Mouse (Mus musculus) thymus, adult 2 months (tissue): Measurements from ENCODE around the gene Tex12. TPM values are rescaled to one million over a fixed set of nuclear protein-coding genes. Genes with fewer than 3 reads are reported as not detected.

ENCODE experiments used
- DNase-seq: peaks from one replicate; pipeline ENCODE4 v3.0.0; 2021
- H3K27ac ChIP-seq: fragments of 200-500 bp; 2 replicates; pipeline ENCODE4 v1.5.1; 2012; ENCODE audit warnings: low read length, control low read depth; ENCODE audit not compliant: control insufficient read depth, insufficient read depth
- H3K27me3 ChIP-seq: fragments of 200-500 bp; 2 replicates; pipeline ENCODE4 v1.6.1; 2012; ENCODE audit warnings: mild to moderate bottlenecking, low read length, moderate library complexity, mixed read lengths; ENCODE audit not compliant: control insufficient read depth, insufficient read depth
- H3K36me3 ChIP-seq: fragments of 200-500 bp; 2 replicates; pipeline ENCODE4 v1.6.1; 2012; ENCODE audit warnings: mild to moderate bottlenecking, low read length, moderate library complexity; ENCODE audit not compliant: control insufficient read depth, insufficient read depth
- H3K4me1 ChIP-seq: fragments of 200-500 bp; replicated peaks from 2 replicates; pipeline ENCODE4 v1.6.1; 2012; ENCODE audit warnings: low read length; ENCODE audit not compliant: control insufficient read depth, insufficient read depth
- H3K4me3 ChIP-seq: fragments of 200-500 bp; 2 replicates; pipeline ENCODE4 v1.5.1; 2012; ENCODE audit warnings: mild to moderate bottlenecking, low read length, control low read depth, moderate library complexity; ENCODE audit not compliant: control insufficient read depth, insufficient read depth
- CTCF ChIP-seq: fragments of 200-500 bp; IDR thresholded peaks from 2 replicates; pipeline ENCODE4 v1.5.1; 2012; ENCODE audit warnings: mild to moderate bottlenecking, control low read depth, low read length, moderate library complexity, borderline replicate concordance; ENCODE audit not compliant: control insufficient read depth, poor library complexity, insufficient read depth; ENCODE audit errors: extremely low read depth
- POLR2A ChIP-seq: fragments of 200-500 bp; IDR thresholded peaks from 2 replicates; pipeline ENCODE4 v1.6.1; 2012; ENCODE audit warnings: mild to moderate bottlenecking, low read length, control low read depth, moderate library complexity; ENCODE audit not compliant: control insufficient read depth, poor library complexity, insufficient read depth; ENCODE audit errors: extremely low read depth
- WGBS: fragments of 180-500 bp; shearing (Covaris S2); methylation state at CpG from one replicate; pipeline ENCODE4 v1.1.7; 2018; 5-methylcytosine and 5-hydroxymethylcytosine counted together
- polyA plus RNA-seq: library from polyadenylated mRNA; depleted of rRNA; stranded (reverse); fragments of >200 nt; gene quantifications from 2 replicates; pipeline ENCODE4 v1.2.3, GENCODE M21; 2012

Gene Tex12
- polyA plus RNA-seq, 1 experiment, result not detected

GRCm38 (mm10) chr9:50540170-50540569 lies 21.0 kb downstream of the Tex12 start:
- no peaks in the 10 kb centered on the region for H3K36me3 ChIP-seq
- no peaks in the 10 kb centered on the region for H3K27me3 ChIP-seq
- WGBS, result 19% methylated on average over 7 of the region's 7 CpGs
- no peak overlapping the region for H3K4me3 ChIP-seq
- DNase-seq, result no peak
- no peak for TF ChIP-seq POLR2A
- no peak for TF ChIP-seq CTCF
- H3K4me1 ChIP-seq, result no peaks in the 10 kb centered on the region
- no peak overlapping the region for H3K27ac ChIP-seq

- Histone ChIP-seq H3K4me1 (peaks cover 3% of the 10 kb centered on the region), H3K27ac (no peak overlapping the region), H3K36me3 (no peaks in the 10 kb centered on the region), H3K27me3 (no peaks in the 10 kb centered on the region), H3K4me3 (no peak overlapping the region)
- 18% methylated on average over 4 of the region's 4 CpGs for WGBS
- no peak for DNase-seq
- no peak for TF ChIP-seq CTCF
- no peak for TF ChIP-seq POLR2A
Observed at GRCm38 (mm10) chr9:50537295-50537694, 23.8 kb downstream of the Tex12 start.

- no peaks in the 10 kb centered on the region for H3K36me3 ChIP-seq
- no peak overlapping the region for H3K27ac ChIP-seq
- H3K4me1 ChIP-seq, result peaks cover 3% of the 10 kb centered on the region
- 74% methylated on average over 7 of the region's 7 CpGs for WGBS
- no peak overlapping the region for H3K4me3 ChIP-seq
- no peaks in the 10 kb centered on the region for H3K27me3 ChIP-seq
- no peak for DNase-seq
- TF ChIP-seq POLR2A (no peak), CTCF (no peak)
Observed at GRCm38 (mm10) chr9:50536603-50537135, 24.5 kb downstream of the Tex12 start.

- no peak overlapping the region for H3K27ac ChIP-seq
- H3K36me3 ChIP-seq, result no peaks in the 10 kb centered on the region
- 65% methylated on average over 5 of the region's 5 CpGs for WGBS
- H3K27me3 ChIP-seq, result no peaks in the 10 kb centered on the region
- TF ChIP-seq CTCF, result no peak
- no peak for TF ChIP-seq POLR2A
- H3K4me1 ChIP-seq, result peaks cover 3% of the 10 kb centered on the region
- H3K4me3 ChIP-seq, result no peak overlapping the region
- DNase-seq, result no peak
Observed at GRCm38 (mm10) chr9:50535930-50536329, 25.2 kb downstream of the Tex12 start.

GRCm38 (mm10) chr9:50533791-50534190 lies 27.3 kb downstream of the Tex12 start:
- Histone ChIP-seq H3K27ac (peak overlapping the region; percentile 97; the same call in 1 of the 2 replicates), H3K4me3 (no peak overlapping the region), H3K36me3 (no peaks in the 10 kb centered on the region), H3K4me1 (peaks cover 3% of the 10 kb centered on the region), H3K27me3 (no peaks in the 10 kb centered on the region)
- no peak for DNase-seq
- TF ChIP-seq CTCF (no peak), POLR2A (no peak)
- 67% methylated on average over 3 of the region's 3 CpGs for WGBS

- DNase-seq, result peak; percentile 67
- peak overlapping the region; percentile 97 for H3K27ac ChIP-seq
- 4% methylated on average over 11 of the region's 11 CpGs for WGBS
- H3K4me3 ChIP-seq, result peak overlapping the region; percentile 42
- no peaks in the 10 kb centered on the region for H3K36me3 ChIP-seq
- H3K27me3 ChIP-seq, result no peaks in the 10 kb centered on the region
- TF ChIP-seq CTCF (no peak), POLR2A (0 out of 2 replicates have a peak, but pooled peaks have one; percentile 32)
- H3K4me1 ChIP-seq, result peaks cover 3% of the 10 kb centered on the region
Observed at GRCm38 (mm10) chr9:50533328-50533727, 27.8 kb downstream of the Tex12 start.

- no peak for TF ChIP-seq POLR2A
- DNase-seq, result peak; percentile 45
- WGBS, result 23% methylated on average over 2 of the region's 2 CpGs
Observed at GRCm38 (mm10) chr9:50530890-50531289, 30.2 kb downstream of the Tex12 start.

More at GRCm38 (mm10) chr9:50530890-50531289, 30.2 kb downstream of the Tex12 start:
- Histone ChIP-seq H3K27me3 (no peaks in the 10 kb centered on the region), H3K4me1 (peaks cover 11% of the 10 kb centered on the region), H3K36me3 (no peaks in the 10 kb centered on the region), H3K27ac (no peak overlapping the region), H3K4me3 (no peak overlapping the region)
